Mouse (Mus musculus) lung, postnatal 14 days (tissue): ENCODE results near the gene S100a2.

ENCODE experiments used
- DNase-seq: peaks from one replicate; pipeline ENCODE4 v3.0.0; 2021

Gene S100a2

DNA sequence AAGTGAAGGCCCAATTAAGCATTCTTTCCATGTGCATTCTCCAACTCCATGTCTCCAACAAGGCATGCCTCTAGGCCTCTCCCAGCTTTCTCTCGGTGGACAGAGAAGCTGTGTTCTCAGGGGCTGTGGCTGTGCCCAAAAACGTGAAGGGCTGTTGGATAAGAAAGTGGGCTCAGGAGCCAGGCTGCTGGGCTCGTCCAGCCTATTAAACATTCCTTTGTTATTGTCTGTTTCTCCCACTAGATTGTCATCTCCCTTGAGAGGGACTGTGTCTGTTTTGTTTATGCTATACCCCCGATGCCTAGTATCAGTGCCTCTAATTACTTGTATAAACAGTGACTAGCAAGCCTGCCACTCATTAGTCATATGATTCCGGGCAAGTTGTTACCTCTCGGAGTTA is 7.7 kb downstream of the S100a2 start:
- DNase-seq: no peak

DNA sequence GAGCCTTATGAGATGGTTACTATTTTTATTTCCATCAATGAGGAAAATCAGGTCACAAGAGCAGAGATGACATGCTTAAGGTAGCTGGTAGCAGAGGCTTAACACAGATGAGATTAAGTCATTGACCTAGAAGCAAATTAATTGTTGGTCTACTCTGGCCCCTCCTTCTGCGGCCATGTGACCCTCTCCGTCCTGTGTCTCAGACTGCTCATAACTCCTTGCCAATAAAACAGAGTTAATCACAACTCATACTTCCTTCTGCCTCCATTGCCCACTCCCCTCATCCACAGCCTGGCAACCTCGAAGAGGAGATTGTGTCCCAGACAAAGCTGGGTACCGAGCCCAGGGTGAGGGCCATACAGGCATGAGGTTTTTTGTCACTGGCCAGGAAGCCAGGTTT is 8.2 kb downstream of the S100a2 start:
- DNase-seq: no peak

DNA sequence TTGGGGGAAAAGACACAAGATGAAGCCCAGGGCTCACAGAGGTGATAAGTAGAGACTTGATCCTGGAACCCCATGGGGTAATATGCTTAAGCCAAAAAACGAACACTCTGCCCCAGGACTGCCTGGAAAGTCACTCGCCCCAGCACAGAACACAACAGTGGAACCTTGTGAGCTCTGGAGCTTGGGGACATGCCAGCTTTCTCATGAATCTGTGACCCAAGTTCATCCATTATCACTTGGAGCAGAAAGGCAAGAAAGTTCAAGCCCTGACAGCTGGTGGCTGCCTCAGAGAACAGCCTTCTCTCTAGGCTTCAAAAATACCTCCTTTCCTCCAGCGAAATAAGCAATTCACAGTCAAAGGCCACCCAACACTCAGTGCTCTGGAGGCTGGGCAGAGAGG is 9.4 kb downstream of the S100a2 start:
- no peak for DNase-seq

DNA sequence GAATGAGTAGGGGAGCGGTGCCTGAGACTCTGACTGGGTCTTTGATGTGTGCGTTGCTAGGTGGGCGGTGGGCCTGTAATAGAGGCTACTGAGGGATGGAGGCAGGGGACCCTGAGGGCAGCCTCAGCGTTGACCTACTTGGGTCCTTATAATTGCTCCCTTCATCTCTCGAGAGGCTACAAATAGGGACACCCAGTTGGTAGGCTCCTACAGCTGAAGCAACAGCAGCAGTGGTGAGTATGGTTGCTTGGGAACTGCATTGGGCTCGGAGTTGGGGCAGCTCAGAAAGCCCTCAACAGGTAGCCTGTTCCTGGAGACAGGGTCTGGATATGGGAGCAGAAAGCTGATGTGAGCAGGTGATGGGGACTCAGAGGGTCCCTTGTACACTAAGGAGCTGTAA is 10.0 kb downstream of the S100a2 start:
- DNase-seq: no peak

DNA sequence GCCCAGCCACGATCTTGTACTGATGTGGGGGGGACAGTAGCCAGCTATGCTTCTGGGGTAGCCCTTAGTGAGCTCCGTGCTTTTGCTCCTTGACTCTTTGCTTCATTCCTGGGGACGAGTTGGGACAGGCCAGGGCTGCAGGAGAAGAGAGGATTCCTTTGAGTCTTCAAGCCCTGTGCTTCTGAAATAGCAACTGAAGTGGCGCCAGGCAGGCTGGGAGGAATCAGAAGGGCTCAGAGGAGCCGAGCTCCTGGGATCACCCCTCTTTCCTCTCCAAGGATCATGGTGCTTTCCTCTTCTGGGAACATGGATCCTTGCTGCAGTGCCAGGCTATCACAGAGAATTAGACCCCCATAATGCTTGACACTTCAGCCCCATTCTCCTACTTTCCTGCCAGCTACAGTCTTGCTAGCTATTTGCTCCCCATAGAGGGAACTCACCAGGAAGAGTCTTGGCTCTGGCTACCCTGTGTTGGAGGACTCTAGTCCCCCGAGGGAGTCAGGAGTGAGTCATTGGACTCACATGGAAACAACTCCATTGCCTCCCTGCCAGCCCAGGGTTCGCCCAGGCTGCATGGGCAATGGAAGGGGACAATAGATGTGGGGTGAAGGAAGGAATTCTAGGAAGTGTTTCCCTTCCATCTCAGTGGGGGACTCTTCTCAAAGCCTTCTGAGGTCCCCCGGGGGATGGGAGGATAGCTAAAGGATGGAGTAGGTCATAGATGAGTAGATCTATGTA is 10.6 kb downstream of the S100a2 start:
- DNase-seq: no peak

DNA sequence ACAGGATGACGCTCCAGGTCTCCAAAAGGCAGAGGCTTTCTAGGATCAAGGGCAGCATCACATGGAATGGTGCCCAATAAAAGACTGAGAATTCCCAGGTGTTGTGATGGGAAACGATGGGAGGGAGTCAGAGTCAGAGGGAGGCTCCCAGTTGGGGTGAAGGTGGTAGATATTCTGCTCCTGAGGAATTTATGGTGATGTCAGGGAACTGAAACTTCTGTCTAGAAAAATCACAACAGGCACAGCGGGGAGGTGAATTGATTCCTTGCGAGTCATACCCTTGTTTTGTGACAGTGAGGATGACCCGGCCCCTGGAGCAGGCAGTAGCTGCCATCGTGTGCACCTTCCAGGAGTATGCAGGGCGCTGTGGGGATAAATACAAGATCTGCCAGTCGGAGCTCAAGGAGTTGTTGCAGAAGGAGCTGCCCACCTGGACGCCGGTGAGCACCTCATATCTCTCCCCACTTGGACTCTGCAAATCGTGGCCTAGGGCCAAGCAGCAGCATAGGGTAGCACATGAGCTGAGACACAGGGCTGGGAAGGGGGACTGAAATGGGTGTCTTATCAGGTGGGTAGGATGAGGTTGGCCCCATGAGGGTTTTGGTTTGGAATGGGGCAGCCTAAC is 11.6 kb downstream of the S100a2 start, which contains the start of gene Gm42674:
TSS of gene Gm42674 (plus strand) at position 419 of the 625 bp plus-strand sequence.
- DNase-seq: no peak

DNA sequence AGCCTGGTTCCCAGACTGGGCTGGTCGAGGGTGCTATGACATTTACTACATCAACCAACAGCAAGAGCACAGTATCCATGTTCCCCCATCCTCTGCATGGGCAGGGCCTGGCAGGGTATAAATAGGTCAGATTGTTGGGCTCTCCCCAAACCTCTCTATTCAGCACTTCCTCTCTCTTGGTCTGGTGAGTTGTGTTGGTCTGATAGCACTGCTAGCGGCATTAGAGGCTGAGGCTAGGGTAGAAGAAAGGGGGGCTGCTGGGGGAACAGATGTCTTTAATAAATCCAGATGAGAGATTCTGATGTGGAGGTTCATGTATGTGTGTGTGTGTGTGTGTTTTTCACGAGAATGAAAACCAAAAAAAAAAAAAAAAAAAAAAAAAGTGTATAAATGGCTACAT is 13.6 kb downstream of the S100a2 start, which contains the start of gene S100a4:
TSS of gene S100a4 (plus strand) at position 149 of the 400 bp plus-strand sequence.
- DNase-seq: no peak

DNA sequence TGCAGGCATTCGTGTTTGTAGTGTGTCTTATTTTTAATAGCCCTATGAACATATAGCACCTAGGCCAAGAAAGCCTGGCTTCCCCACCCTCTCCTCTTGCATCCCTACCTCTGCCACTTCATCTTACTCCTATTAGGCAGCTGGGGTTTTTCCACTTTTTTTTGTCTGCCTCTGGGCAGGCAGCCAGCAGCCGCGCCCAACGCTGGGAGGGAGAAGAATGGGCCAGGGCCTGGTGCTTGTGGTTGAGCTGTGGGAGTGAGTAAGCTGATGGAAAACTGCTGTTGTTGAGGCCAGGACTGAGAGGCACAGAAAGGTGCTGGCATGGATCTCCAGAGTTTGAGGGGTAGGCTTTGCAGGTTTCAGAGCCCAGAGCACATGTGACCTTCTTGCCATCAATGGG is 14.4 kb downstream of the S100a2 start:
- peak; percentile 81 for DNase-seq

DNA sequence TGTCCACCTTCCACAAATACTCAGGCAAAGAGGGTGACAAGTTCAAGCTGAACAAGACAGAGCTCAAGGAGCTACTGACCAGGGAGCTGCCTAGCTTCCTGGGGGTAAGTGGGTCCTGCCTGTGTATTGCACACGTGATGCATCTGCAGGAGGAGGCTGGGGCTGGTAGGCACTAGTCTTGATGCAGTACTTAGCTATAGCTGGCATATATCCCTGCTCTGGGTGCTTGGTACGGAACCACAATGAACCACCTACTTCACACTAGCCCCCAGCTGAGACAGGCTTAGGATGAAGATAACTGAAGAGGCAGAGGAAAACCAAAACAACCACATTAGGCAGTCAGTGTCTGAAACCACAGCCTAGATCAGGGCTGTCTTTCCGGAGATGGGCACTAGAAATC is 15.0 kb downstream of the S100a2 start:
- no peak for DNase-seq

DNA sequence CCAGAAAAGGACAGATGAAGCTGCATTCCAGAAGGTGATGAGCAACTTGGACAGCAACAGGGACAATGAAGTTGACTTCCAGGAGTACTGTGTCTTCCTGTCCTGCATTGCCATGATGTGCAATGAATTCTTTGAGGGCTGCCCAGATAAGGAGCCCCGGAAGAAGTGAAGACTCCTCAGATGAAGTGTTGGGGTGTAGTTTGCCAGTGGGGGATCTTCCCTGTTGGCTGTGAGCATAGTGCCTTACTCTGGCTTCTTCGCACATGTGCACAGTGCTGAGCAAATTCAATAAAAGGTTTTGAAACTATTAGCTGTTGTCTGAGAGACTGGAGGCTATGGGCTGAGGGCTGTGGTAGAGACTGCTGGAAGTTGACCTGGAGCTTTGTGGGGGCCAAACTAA is 15.7 kb downstream of the S100a2 start:
- DNase-seq: no peak

DNA sequence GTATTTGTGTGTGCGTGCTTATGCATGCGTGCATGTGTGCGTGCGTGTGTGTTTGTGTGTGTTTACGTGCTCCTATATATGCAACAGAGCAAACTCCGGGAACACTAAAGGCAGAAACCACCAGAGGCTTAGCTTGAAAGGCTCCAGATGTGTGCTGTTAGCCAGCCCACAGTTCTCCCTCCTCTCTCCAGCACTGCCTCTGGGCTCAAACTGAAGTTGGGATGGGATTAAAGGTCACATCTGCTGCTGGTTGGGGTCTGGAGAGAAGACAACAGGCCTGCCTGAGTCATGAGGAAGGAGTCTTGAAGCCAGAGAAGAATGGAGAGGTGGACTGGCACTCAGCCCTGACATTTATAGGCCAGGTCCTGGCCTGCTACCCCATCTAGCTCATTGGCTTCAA is 16.1 kb downstream of the S100a2 start:
- DNase-seq: no peak

DNA sequence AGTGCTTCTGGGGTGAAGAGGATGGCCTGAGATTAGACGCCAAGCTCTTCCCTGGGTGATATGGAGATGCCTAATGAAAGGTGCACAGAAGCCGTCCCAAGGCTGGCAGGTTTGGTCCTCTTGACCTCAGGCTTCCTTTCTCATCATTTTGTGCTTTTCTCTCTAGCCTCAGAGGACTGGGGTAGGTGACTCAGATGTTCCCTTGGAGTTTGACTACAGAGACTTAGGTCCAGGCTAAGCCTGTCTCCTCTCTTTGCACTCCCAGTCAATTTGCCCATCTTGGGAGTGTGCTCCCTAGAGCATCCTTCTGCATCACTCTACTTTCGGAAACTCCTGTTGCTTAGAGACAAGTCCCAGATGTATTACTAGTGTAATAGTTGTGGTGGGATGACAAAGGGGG is 17.3 kb downstream of the S100a2 start:
- DNase-seq: no peak

DNA sequence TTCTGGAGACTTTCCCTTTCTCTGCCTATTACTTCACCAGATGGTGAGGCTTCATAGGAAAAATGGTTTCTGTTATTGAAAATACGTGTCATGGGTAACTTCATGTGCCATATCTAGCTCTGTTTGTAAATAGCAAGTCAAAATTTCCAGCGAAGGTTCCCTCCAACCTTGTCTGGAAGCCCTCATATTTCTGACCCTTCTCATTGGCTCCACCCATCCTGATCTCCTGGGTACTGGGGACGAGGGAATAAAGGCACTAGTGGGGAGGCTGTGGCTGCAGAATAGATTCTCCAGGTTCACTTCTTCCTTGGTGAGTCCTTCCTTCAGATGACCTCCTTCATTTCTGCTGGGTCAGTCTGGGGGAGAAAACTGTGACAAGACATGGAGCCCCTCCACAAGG is 18.2 kb downstream of the S100a2 start, which contains the start of gene S100a5:
TSS of gene S100a5 (plus strand) at position 301 of the 400 bp plus-strand sequence.
- DNase-seq: no peak

DNA sequence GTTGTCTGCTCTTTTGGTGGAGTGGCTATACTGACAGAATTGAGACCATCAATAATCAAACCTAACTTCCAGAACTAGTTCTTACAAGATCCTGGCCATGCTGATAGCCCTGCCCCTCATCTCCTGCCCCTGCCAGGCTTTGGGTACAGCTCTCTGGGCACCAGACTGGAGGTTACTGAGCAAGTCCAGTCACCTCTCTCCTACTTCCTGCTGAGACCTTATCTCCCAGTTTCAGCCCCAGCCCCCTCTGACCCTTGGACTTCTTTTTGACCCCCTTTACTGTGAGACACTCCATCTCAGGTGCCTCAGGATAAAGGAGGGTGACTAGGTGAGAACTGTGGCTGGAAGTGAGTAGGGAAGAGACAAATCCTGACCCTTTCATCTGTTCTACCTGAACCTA is 19.1 kb downstream of the S100a2 start:
- DNase-seq: no peak

DNA sequence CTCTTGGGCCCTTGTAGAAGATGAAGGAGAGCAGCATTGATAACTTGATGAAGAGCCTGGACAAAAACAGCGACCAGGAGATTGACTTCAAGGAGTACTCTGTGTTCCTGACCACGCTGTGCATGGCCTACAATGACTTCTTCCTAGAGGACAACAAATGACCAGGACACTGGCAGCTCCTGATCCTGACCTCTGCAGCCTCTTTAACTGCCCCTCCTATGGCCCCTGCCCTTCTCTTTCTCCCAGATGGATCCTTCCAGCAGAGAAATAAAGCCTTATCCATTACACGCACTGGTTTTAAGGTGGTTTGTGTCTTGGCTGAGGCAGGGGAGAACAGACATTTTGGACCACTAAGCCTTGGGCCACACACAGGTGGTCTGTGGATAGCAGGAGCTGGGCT is 21.4 kb downstream of the S100a2 start:
- DNase-seq: no peak

DNA sequence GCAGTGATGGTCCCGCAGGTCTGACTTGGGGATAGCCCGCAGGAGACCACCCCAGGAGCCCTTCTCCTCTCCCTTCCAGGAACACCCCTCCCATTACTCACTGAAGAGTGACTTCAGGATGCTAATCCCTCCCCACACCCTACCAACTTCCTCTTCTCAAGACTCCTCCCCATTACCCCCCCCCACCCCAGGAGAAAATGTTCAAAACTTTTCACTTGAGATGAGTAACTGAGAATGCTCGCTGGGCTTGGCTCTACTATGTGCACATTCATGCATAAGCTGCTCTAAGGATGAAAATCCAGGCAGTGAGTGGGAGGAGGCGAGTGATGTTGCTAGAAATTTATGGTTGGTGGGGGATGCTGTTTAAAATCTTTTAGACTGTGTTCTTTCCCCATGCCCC is 22.0 kb downstream of the S100a2 start:
- DNase-seq: no peak

DNA sequence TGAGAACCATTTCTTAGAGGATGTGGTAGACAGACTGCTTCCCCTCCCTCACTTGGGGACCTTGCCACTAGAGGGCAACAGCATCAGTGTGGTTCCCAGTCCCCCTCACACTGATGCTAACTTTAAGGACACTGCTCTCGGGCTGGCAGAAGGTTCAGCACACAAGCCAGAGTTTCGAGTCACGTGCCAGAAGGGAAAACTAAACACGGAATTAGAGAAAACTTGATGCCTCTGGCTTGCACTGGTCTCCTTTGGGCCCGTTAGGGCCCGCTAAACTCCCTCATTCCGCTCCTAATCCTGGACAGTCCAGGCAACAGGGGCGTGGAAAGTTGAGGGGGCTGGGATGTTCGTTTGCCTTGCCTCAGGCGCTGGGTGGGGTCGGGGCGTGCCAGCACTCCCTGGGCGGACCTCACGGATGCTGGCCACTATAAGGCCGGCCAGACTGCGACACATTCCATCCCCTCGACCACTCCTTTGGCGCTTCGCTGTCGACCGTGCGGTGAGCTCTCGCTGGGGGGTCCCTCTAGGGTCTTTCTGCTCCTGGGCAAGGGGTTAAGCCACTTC is 22.8 kb downstream of the S100a2 start, which contains the start of gene S100a6:
TSS of gene S100a6 (plus strand) at position 155 of the 564 bp plus-strand sequence.
- DNase-seq: peak; percentile 72

DNA sequence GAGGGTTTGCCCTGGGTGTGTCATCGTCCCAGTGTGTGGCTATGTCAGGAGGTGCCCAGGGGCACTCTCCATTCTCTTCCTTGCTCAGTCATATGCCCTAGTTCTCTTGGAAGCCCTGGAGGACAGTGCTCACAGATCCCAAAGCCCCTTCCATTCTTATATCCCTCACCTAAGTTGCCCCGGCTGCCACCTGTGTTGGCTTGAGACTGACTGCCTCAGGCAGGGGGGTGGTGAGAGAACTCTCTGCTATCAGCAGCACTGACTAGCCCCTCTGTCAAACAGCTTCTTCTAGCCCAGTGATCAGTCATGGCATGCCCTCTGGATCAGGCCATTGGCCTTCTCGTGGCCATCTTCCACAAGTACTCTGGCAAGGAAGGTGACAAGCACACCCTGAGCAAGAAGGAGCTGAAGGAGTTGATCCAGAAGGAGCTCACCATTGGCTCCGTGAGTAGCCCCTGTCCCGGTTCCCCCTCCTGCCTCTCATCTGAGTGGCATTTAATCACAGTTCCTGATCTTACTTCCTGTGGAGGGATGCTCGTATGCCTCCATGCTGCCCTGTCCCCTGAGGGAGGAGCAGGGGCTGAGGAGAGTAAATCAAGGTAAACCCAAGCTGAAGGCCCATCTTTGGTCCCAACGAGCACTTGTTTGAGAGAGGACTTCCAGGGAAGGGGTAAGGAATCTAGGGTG is 23.6 kb downstream of the S100a2 start:
- no peak for DNase-seq

DNA sequence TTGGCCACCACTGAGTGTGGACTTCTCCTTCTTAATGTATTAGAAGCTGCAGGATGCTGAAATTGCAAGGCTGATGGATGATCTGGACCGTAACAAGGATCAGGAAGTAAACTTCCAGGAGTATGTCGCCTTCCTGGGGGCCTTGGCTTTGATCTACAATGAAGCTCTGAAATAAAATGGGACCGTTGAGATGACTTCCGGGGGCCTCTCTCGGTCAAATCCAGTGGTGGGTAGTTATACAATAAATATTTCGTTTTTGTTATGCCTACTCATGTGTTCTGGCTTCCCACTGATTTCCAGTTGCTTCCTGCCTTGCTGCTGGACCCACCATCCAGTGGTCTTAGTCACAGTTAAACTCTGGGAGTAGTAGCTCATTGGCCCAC is 24.1 kb downstream of the S100a2 start:
- DNase-seq: no peak

DNA sequence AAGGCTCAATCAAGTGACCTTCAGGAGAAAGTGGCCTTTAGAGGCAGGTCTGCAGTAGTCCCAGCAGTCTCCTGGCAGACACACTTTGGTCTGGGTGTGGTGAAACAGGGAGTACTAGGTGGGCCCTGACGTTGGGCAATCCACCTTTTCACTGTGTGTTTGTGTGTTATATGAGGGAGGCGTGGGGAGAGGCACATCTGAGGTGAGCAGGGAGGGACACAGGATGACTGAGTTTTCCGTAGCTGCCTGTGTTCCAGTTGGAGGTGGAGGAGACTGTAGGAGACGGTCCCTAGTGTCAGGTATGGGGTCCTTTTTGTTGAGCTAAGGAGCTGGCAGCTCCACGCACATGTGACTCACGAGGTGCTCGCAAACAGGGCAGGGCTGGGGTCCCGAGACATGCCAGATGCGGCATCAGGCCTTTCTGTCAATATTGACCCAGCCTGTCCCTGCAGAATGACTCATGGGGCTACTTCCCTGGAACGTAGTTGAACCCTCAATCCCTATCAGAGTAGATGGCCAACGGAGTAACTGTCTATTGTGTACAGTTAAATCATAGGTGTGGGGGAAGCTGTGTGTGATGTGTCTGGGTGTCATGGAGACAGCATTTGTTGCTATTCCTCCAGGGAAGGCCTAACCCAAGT is 24.7 kb downstream of the S100a2 start:
- no peak for DNase-seq

DNA sequence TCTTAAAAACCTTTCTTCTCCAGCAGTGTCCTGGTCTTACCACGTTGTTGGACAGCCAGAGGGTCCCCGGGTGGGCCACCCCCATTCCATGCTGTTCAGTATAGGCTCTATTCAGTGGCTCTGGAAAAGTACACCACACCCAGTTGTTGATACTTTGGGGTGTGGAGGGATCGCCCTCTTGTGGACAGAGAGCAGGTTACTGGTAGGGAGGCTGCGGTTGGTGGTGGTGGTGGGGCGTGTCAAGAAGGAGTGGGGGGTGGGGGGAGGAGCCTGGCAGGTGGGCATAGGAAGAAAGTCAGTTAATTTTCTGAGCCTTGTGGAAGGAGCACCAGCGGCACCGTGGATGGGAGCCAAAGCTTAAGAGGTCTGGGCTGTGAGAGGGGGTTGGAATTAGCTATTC is 25.4 kb downstream of the S100a2 start:
- DNase-seq: peak; percentile 82

DNA sequence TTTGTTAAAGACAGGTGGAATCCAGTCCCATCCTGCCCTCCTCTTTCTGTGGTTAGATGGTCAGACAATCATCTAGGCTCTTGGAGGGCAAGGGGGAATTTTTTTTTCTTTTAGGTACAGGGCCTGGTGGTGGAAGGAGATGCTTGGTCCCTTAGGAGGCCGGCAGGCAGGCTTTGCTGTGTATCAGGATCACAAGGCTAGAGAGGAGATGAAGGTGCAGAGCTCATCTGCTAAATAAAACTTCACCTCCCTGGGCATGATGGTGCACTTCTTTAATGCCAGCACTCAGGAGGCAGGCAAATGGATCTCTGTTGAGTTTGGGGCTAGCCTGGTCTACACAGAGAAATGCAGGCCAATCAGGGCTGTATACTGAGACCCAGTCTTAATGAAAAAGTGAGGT is 25.9 kb downstream of the S100a2 start:
- DNase-seq: no peak

DNA sequence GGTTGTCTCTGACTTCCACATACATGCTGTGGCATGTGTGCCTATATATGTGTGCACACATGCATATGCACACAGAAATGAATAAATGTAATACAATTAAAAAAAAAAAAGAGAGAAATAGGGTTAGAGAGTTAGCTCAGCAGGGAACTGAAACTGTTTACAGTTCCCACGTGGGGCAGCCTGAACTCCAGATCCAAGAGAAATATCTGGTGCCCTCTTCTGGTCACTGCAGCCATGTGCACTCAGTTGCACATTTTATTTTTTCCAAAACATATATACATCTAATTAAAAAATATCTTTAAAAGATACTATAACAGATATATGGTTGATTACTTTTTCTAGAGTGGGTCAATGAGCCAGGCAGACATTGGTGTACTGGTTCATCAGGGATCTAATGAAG is 27.5 kb downstream of the S100a2 start:
- no peak for DNase-seq
